Comparison of ENCODE assay signal across 9 mouse cellular contexts in genomic region chr3:122033248-122033837, GRCm38 (mm10). TPM values are rescaled to one million over a fixed set of nuclear protein-coding genes. Genes with fewer than 3 reads are reported as not detected.
DNase-seq lines count a peak whose midpoint lies in the region; ATAC-seq and TF ChIP-seq lines count a peak whose summit lies in the region.
"Had no signal": no experiment of that assay in that cellular context is flagged by ENCODE, and none has a peak within 500 bp of the region (broad histone marks: within the 10 kb centered on the region; RNA-seq: fewer than 3 reads in every experiment).

No protein-coding gene starts in this region.

- ATAC-seq in lung, embryonic 16.5 days (ENCODE audit: low read depth): no peak
- ATAC-seq in stomach, embryonic 15.5 days (ENCODE audit: insufficient read depth, low FRiP score, low read depth): no peak
- no peak for ATAC-seq in megakaryocyte, adult 5-6 weeks (ENCODE audit: poor library complexity, severe bottlenecking)

- H3K4me1 ChIP-seq in lung, embryonic 16.5 days (replicated peaks; ENCODE audit: control insufficient read depth, insufficient read depth, low read length): peaks cover 14% of the 10 kb centered on the region
- H3K4me1 ChIP-seq in lung, adult 2 months (ENCODE audit: control insufficient read depth, insufficient read depth, low read length): peaks cover 2% of the 10 kb centered on the region; the same call in 1 of the 2 replicates
- peaks cover 21% of the 10 kb centered on the region for H3K4me1 ChIP-seq in brown adipose tissue, adult 24 weeks (ENCODE audit: control insufficient read depth, insufficient read depth, insufficient read length, low read length)
- H3K4me1 ChIP-seq in stomach, embryonic 15.5 days: peaks cover 6% of the 10 kb centered on the region; the same call in 1 of the 2 replicates

- WGBS in lung, embryonic 16.5 days: 48% methylated on average over 9 of the region's 9 CpGs
- WGBS in lung, adult 2 months: 39% methylated on average over 9 of the region's 9 CpGs
- WGBS in stomach, embryonic 15.5 days: 42% methylated on average over 9 of the region's 9 CpGs

- no peak for DNase-seq in lung, adult 2 months
- peak; percentile 30 to 38 for DNase-seq in heart, postnatal 14 days
- no peak for DNase-seq in yolk sac, embryonic 10.5 days (ENCODE audit: low spot score)
- no peak for DNase-seq in MN1 (ENCODE audit: low spot score)
- DNase-seq: gastrocnemius, postnatal 10 days had no signal

- H3K27me3 ChIP-seq in lung, embryonic 16.5 days (ENCODE audit: control insufficient read depth, insufficient read depth, low read depth, low read length): no peaks in the 10 kb centered on the region
- H3K27me3 ChIP-seq in stomach, embryonic 15.5 days (replicated peaks): no peaks in the 10 kb centered on the region

- no peaks in the 10 kb centered on the region for H3K36me3 ChIP-seq in lung, embryonic 16.5 days (ENCODE audit: control insufficient read depth, insufficient read depth, low read length)
- H3K36me3 ChIP-seq in stomach, embryonic 15.5 days: no peaks in the 10 kb centered on the region

- H3K4me2 ChIP-seq in lung, embryonic 16.5 days (ENCODE audit: low read depth, low read length): no peak overlapping the region
- H3K4me2 ChIP-seq in stomach, embryonic 15.5 days: no peak overlapping the region

- H3K4me3 ChIP-seq in lung, embryonic 16.5 days (ENCODE audit: low read length): no peak overlapping the region
- H3K4me3 ChIP-seq in lung, adult 2 months (replicated peaks; ENCODE audit: extremely low read depth, low read depth, low read length): no peak overlapping the region
- 0 out of 2 replicates have a peak overlapping the region, but pooled peaks have one; percentile 0 for H3K4me3 ChIP-seq in brown adipose tissue, adult 24 weeks (ENCODE audit: insufficient read depth, low read depth, low read length)
- H3K4me3 ChIP-seq in stomach, embryonic 15.5 days (replicated peaks): no peak overlapping the region

- intact Hi-C loops in heart, postnatal 14 days (cut with DNase I): no loop called here

- H3K9me3 ChIP-seq in lung, embryonic 16.5 days (ENCODE audit: control insufficient read depth, low read length): no peaks in the 10 kb centered on the region
- H3K9me3 ChIP-seq in stomach, embryonic 15.5 days: no peaks in the 10 kb centered on the region

- H3K27ac ChIP-seq in lung, embryonic 16.5 days (ENCODE audit: low read length): peak overlapping the region; percentile 15; the same call in 1 of the 2 replicates
- H3K27ac ChIP-seq in brown adipose tissue, adult 24 weeks (replicated peaks; ENCODE audit: low read depth, low read length): peak overlapping the region; percentile 75
- peak overlapping the region; percentile 19 for H3K27ac ChIP-seq in stomach, embryonic 15.5 days

- no peak for TF ChIP-seq POLR2A in lung, adult 2 months (IDR thresholded peaks at IDR 0.05; ENCODE audit: borderline replicate concordance, extremely low read depth, low read depth, low read length)

- no peak for TF ChIP-seq CTCF in lung, adult 2 months (IDR thresholded peaks at IDR 0.05; ENCODE audit: insufficient read depth, low read length)

- no peak overlapping the region for H3K9ac ChIP-seq in lung, embryonic 16.5 days (ENCODE audit: low read length)
- no peak overlapping the region for H3K9ac ChIP-seq in stomach, embryonic 15.5 days

RNA-seq across cellular contexts. Expression of gene Abca4, which starts 10.9 kb away (rescaled TPM):
- 0.90 and 1.5 TPM in 2 replicates for polyA plus RNA-seq in lung, embryonic 16.5 days (2015; fragmentation: Nextera tagmentation; extraction: Ambion mirVana)
- polyA plus RNA-seq in lung, adult 2 months (2012; rRNA removed): 5.1 and 5.2 TPM in 2 replicates
- 0.50 TPM in 1 of 2 replicates, not detected in the other for polyA plus RNA-seq in brown adipose tissue, adult 24 weeks (2012; ENCODE audit: insufficient read depth, insufficient read length, missing spikeins)
- total RNA-seq in heart, postnatal 14 days (2021): 1 to 10 TPM; 4.2 to 4.3 TPM
- 0.43 and 0.80 TPM in 2 replicates for polyA plus RNA-seq in stomach, embryonic 15.5 days (2015; fragmentation: Nextera tagmentation; extraction: Ambion mirVana)
- 0.91 and 1.4 TPM in 2 replicates for total RNA-seq in megakaryocyte, adult 5-6 weeks (2015)
- total RNA-seq in megakaryocyte, adult 5-6 weeks (2017): 0.57 and 0.92 TPM in 2 replicates

Comparison
In these comparisons a context has a peak if more than half of its experiments do, and no peak if none do; other contexts are left out.
1. H3K27ac ChIP-seq: peak in every context shown above with its lines; median percentile 75 in brown adipose tissue, adult 24 weeks; 19 in stomach, embryonic 15.5 days; 15 in lung, embryonic 16.5 days.
2. DNase-seq: peak in heart, postnatal 14 days (2 of 2); none in lung, adult 2 months (single experiment), yolk sac, embryonic 10.5 days (single experiment) and MN1 (single experiment).